Mouse (Mus musculus) thymus, adult 2 months (tissue): ENCODE measurements around the gene Ctnna3.

Experiments
- CTCF ChIP-seq: fragments of 200-500 bp; IDR thresholded peaks from 2 replicates; pipeline ENCODE4 v1.5.1; 2012; ENCODE audit warnings: mild to moderate bottlenecking, control low read depth, low read length, moderate library complexity, borderline replicate concordance; ENCODE audit not compliant: control insufficient read depth, poor library complexity, insufficient read depth; ENCODE audit errors: extremely low read depth
- POLR2A ChIP-seq: fragments of 200-500 bp; IDR thresholded peaks from 2 replicates; pipeline ENCODE4 v1.6.1; 2012; ENCODE audit warnings: mild to moderate bottlenecking, low read length, control low read depth, moderate library complexity; ENCODE audit not compliant: control insufficient read depth, poor library complexity, insufficient read depth; ENCODE audit errors: extremely low read depth

- no peak for TF ChIP-seq POLR2A
- TF ChIP-seq CTCF: no peak
Measured at GRCm38 (mm10) chr10:64089680-64090460, 660.0 kb downstream of the Ctnna3 start, which contains the start of gene Lrrtm3.
